Mouse (Mus musculus) olfactory bulb, adult 2 months (tissue): Measurements from ENCODE around the gene Cdc14a. TPM values are rescaled to one million over a fixed set of nuclear protein-coding genes. Genes with fewer than 3 reads are reported as not detected.

Experiments used
- H3K27ac ChIP-seq: fragments of 200-500 bp; 2 replicates; pipeline ENCODE4 v1.5.1; 2012; ENCODE audit warnings: low read depth, low read length; ENCODE audit not compliant: insufficient read depth
- H3K4me1 ChIP-seq: fragments of 200-500 bp; 2 replicates; pipeline ENCODE4 v1.6.1; 2012; ENCODE audit warnings: low read length; ENCODE audit not compliant: control insufficient read depth, insufficient read depth
- H3K4me3 ChIP-seq: fragments of 200-500 bp; 2 replicates; pipeline ENCODE4 v1.5.1; 2012; ENCODE audit warnings: mild to moderate bottlenecking, low read depth, low read length, moderate library complexity; ENCODE audit not compliant: insufficient read depth
- CTCF ChIP-seq: fragments of 200-500 bp; IDR thresholded peaks from 2 replicates; pipeline ENCODE4 v1.5.1; 2012; ENCODE audit warnings: low read depth, mild to moderate bottlenecking, low read length, moderate library complexity; ENCODE audit not compliant: insufficient read depth
- POLR2A ChIP-seq: fragments of 200-500 bp; IDR thresholded peaks from 2 replicates; pipeline ENCODE4 v1.6.1; 2012; ENCODE audit warnings: mild to moderate bottlenecking, low read depth, low read length, moderate library complexity; ENCODE audit not compliant: insufficient read depth
- WGBS: fragments of 180-500 bp; shearing (Covaris S2); methylation state at CpG from one replicate; pipeline ENCODE4 v1.1.7; 2018; 5-methylcytosine and 5-hydroxymethylcytosine counted together
- polyA plus RNA-seq: library from polyadenylated mRNA; stranded (reverse); fragments of >200 nt; gene quantifications from 2 replicates; pipeline ENCODE4 v1.2.4, GENCODE M21; 2012; ENCODE audit warnings: low replicate concordance; ENCODE audit not compliant: missing spikeins, insufficient read depth, insufficient read length

Cdc14a gene
- polyA plus RNA-seq, 1 experiment = not detected

- TF ChIP-seq POLR2A (no peak), CTCF (no peak)
- no peak overlapping the region for H3K4me3 ChIP-seq
- no peaks in the 10 kb centered on the region for H3K4me1 ChIP-seq
- H3K27ac ChIP-seq = no peak overlapping the region
- WGBS = 93% methylated on average over 14 of the region's 14 CpGs
Measured at GRCm38 (mm10) chr3:116389500-116390470, 34.0 kb downstream of the Cdc14a start.

- no peak for TF ChIP-seq POLR2A
- no peak for TF ChIP-seq CTCF
- WGBS = 83% methylated on average over 11 of the region's 11 CpGs
- H3K4me3 ChIP-seq = no peak overlapping the region
- no peaks in the 10 kb centered on the region for H3K4me1 ChIP-seq
- H3K27ac ChIP-seq = no peak overlapping the region
Measured at GRCm38 (mm10) chr3:116388808-116389207, 35.0 kb downstream of the Cdc14a start.

- H3K4me1 ChIP-seq = no peaks in the 10 kb centered on the region
- TF ChIP-seq CTCF = no peak
- no peak for TF ChIP-seq POLR2A
- no peak overlapping the region for H3K27ac ChIP-seq
- H3K4me3 ChIP-seq = no peak overlapping the region
Measured at GRCm38 (mm10) chr3:116386886-116387285, 36.9 kb downstream of the Cdc14a start.

- Histone ChIP-seq H3K4me1 (no peaks in the 10 kb centered on the region), H3K4me3 (no peak overlapping the region), H3K27ac (no peak overlapping the region)
- WGBS = 91% methylated on average over 6 of the region's 6 CpGs
- TF ChIP-seq POLR2A = no peak
- no peak for TF ChIP-seq CTCF
Measured at GRCm38 (mm10) chr3:116386342-116386741, 37.5 kb downstream of the Cdc14a start.

GRCm38 (mm10) chr3:116384319-116384718 is 39.5 kb downstream of the Cdc14a start:
- Histone ChIP-seq H3K4me1 (0 out of 2 replicates have a peak, but pooled peaks cover 4% of the 10 kb centered on the region), H3K4me3 (no peak overlapping the region), H3K27ac (no peak overlapping the region)
- WGBS = 82% methylated on average over 7 of the region's 7 CpGs
- TF ChIP-seq POLR2A (no peak), CTCF (no peak)

GRCm38 (mm10) chr3:116380319-116380718 is 43.5 kb downstream of the Cdc14a start:
- Histone ChIP-seq H3K27ac (no peak overlapping the region), H3K4me1 (0 out of 2 replicates have a peak, but pooled peaks cover 4% of the 10 kb centered on the region)

GRCm38 (mm10) chr3:116375442-116375841 is 48.4 kb downstream of the Cdc14a start:
- 0 out of 2 replicates have a peak, but pooled peaks cover 3% of the 10 kb centered on the region for H3K4me1 ChIP-seq
- 93% methylated on average over 2 of the region's 2 CpGs for WGBS
- H3K4me3 ChIP-seq = no peak overlapping the region
- H3K27ac ChIP-seq = no peak overlapping the region
- TF ChIP-seq CTCF (no peak), POLR2A (no peak)

More at GRCm38 (mm10) chr3:116380319-116380718, 43.5 kb downstream of the Cdc14a start:
- TF ChIP-seq CTCF (no peak), POLR2A (no peak)
- H3K4me3 ChIP-seq = no peak overlapping the region
- WGBS = 57% methylated on average over 9 of the region's 9 CpGs

GRCm38 (mm10) chr3:116374486-116374885 is 49.3 kb downstream of the Cdc14a start:
- H3K27ac ChIP-seq = no peak overlapping the region
- TF ChIP-seq POLR2A (no peak), CTCF (no peak)
- WGBS = 92% methylated on average over 5 of the region's 5 CpGs
- H3K4me3 ChIP-seq = no peak overlapping the region
- no peaks in the 10 kb centered on the region for H3K4me1 ChIP-seq

GRCm38 (mm10) chr3:116373196-116373595 is 50.6 kb downstream of the Cdc14a start:
- H3K27ac ChIP-seq = no peak overlapping the region
- TF ChIP-seq POLR2A (no peak), CTCF (no peak)
- peaks cover 3% of the 10 kb centered on the region; the same call in 1 of the 2 replicates for H3K4me1 ChIP-seq
- H3K4me3 ChIP-seq = no peak overlapping the region
- 63% methylated on average over 6 of the region's 6 CpGs for WGBS
